Mouse (Mus musculus) brain, embryonic 14.5 days (tissue): ENCODE results near the gene Cryzl1. TPM values are rescaled to one million over a fixed set of nuclear protein-coding genes. Genes with fewer than 3 reads are reported as not detected.

Experiments
- DNase-seq: peaks from one replicate; pipeline ENCODE4 v3.0.0-alpha.2; 2011; ENCODE audit warnings: low read depth
- CTCF ChIP-seq: fragments of 200-500 bp; IDR thresholded peaks from 2 replicates; pipeline ENCODE4 v1.5.1; 2012; ENCODE audit warnings: inconsistent platforms, mild to moderate bottlenecking, moderate library complexity, borderline replicate concordance; ENCODE audit not compliant: insufficient read depth, insufficient read length; ENCODE audit errors: extremely low read depth
- POLR2A ChIP-seq: fragments of 200-500 bp; IDR thresholded peaks from 2 replicates; pipeline ENCODE4 v1.6.1; 2012; ENCODE audit warnings: mild to moderate bottlenecking, inconsistent platforms, borderline replicate concordance; ENCODE audit not compliant: poor library complexity, insufficient read depth, insufficient read length, severe bottlenecking; ENCODE audit errors: extremely low read depth
- polyA plus RNA-seq: library from polyadenylated mRNA; depleted of rRNA; stranded (reverse); fragments of >200 nt; gene quantifications from 2 replicates; pipeline ENCODE4 v1.2.3, GENCODE M21; 2012

The Cryzl1 gene
- polyA plus RNA-seq, 1 experiment = 72.1 TPM

DNA sequence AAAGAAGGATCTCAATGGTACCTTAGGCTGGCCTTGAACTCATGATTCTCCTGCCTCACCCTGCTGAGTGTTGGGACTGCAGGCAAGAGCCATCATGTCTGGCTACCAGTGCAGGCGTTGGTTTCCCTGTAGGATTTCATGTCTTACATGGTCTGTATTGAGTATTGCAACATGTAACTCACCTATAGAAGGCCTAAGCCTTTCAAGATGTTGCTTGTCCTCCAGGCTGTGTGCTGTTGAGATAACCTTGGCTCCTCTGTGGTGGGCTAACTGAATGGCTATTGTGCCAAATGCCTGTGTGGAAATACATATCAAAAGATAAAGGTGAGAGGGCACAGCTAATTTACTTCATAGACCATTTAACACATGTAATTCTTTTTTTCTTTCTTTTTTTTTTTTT, 29.8 kb downstream of the Cryzl1 start:
- TF ChIP-seq POLR2A (no peak), CTCF (no peak)
- no peak for DNase-seq

- TF ChIP-seq CTCF (no peak), POLR2A (no peak)
- no peak for DNase-seq
These were observed 33.5 kb downstream of the Cryzl1 start for GRCm38 (mm10) chr16:91695108-91695755.

DNA sequence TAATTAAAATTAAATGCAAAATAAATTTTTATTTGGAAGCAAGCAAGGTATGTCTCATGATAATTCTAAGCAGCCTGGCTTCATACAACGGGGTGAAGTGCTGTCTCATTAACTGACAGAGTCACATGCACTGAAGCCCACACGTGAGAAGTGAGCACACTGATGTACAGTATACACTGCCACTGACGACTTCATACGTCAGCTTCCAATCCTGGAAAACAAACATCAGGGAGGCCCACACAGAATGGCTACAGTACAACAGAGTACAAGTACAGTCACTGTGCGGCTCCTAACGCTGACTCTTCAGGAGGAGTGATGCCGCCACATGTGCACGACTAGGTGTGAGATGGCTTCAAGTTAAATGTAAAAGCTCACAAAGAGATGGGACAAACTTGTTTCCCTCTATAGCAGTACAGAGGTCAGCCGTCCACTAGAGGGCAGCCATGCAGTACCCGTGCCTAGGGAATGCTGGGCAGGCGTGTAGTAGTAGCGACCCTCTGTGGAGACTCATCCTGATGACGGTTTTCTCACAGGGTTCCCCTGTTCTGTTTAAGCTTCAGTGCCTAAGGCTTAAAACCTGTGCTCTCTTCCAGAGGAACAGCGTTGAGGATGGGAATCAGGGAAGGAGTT, 34.2 kb downstream of the Cryzl1 start:
- peak; percentile 85 for DNase-seq
- TF ChIP-seq POLR2A (no peak), CTCF (peak; percentile 91)

DNA sequence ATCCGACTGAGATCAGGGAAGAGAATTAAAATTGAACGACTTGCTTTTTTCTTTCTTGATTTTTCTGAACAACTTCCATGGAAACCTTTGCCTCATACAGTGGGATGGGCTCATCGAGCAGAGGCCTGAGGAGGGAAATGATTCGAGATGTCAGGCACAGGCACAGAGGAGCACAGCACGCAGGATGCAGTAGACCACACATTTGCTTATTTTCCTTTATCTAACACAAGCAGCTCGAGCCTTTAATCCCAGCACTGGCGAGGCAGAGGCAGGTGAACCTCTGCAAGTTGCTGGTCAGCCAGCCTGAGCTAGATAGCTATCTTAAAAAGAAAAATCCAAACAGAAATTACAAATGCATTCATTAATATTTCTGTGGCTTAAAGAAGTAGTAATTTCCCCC, 39.0 kb downstream of the Cryzl1 start:
- peak; percentile 2 for DNase-seq
- TF ChIP-seq CTCF = no peak
- TF ChIP-seq POLR2A = no peak

GRCm38 (mm10) chr16:91688619-91689334, 40.0 kb downstream of the Cryzl1 start, which contains the start of gene Donson:
Donson (minus strand) TSS chr16:91688770.
- DNase-seq = peak; percentile 98
- TF ChIP-seq CTCF = no peak
- peak; percentile 92 for TF ChIP-seq POLR2A

DNA sequence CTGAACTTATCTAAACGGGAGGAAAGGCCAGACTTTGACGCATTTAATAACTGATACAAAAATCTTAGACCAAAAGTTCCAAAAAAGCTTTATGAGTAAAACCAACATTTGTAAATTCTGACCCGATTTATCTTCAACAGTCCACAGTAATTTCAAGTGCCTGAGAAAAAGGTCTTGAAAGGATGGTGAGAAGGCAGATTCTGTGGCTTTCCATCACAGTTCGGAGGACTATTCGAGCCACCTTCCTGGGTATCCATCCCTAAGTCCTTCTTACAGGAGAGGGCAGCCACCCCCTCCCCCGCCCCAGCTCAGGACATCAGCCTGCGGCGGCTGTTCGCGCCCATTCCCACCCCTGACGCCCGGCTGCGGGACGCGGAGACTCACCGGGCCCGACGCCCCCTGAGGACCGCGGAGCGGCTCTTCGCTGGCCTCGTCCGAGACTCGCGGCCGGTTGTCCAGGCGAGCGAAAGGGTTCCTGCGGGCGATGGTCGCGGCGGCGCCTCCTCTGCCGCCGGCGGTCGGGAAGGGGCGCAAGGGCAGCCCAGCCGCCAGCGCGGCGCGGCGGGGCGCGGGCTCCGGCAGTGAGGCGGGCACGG, 40.7 kb downstream of the Cryzl1 start:
- peak; percentile 55 for DNase-seq
- TF ChIP-seq CTCF (no peak), POLR2A (no peak)

GRCm38 (mm10) chr16:91686369-91686768, 42.4 kb downstream of the Cryzl1 start:
- DNase-seq = no peak
- TF ChIP-seq POLR2A = no peak

- TF ChIP-seq POLR2A (no peak), CTCF (no peak)
- no peak for DNase-seq
These were observed 43.2 kb downstream of the Cryzl1 start for GRCm38 (mm10) chr16:91685526-91685925.

GRCm38 (mm10) chr16:91680656-91681055, 48.1 kb downstream of the Cryzl1 start:
- TF ChIP-seq CTCF (no peak), POLR2A (no peak)
- DNase-seq = no peak

GRCm38 (mm10) chr16:91678147-91678911, 50.4 kb downstream of the Cryzl1 start:
- TF ChIP-seq CTCF (no peak), POLR2A (no peak)
- DNase-seq = no peak

GRCm38 (mm10) chr16:91674500-91674899, 54.3 kb downstream of the Cryzl1 start:
- no peak for DNase-seq
- TF ChIP-seq CTCF = no peak
- no peak for TF ChIP-seq POLR2A
